Mouse (Mus musculus) kidney, postnatal 4 days (tissue): ENCODE results near the gene Gnat1.

Source experiments
- DNase-seq, 2 experiments: peaks; one replicate each; pipeline ENCODE4 v3.0.0; 2021; ENCODE audit warnings: mixed read lengths in 2 of 2

Gnat1 gene

DNA sequence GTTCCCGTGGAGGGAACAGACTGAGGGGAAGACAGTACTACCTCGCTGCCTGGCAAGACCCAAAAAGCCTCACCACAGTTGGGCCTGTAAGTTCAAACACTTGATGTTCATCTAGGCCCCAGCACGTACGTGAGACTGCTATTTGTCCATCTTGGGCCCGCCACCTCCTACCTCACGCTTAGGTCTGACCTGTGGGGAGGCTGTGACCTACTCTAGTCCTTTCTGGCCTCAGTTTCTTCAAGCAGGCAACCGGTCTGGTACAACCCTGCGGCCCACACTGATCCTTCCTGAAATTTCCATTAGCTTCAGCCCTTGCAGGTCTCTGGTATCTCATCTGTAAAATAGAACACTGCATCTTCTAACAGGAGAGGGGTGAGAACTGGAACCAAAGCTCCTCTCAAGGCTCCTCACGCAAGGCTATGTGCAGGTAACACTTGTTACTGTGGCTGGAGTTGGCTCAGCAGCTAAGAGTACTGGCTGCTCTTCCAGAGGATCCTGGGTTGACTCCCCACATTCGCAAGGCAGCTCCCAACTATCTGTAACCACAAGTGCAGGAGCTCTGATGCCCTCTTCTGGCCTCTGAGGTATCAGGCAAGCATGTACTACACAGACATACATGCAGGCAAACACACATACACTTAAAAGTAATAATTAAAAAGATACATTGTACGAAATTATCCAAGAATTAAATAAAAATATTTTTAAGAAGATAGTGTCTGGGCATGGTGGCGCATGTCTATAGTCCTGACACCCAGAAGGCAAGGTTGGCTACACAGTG is 54.0 kb downstream of the Gnat1 start:
- peak in 1 of 2 experiments; percentile 47 for DNase-seq

DNA sequence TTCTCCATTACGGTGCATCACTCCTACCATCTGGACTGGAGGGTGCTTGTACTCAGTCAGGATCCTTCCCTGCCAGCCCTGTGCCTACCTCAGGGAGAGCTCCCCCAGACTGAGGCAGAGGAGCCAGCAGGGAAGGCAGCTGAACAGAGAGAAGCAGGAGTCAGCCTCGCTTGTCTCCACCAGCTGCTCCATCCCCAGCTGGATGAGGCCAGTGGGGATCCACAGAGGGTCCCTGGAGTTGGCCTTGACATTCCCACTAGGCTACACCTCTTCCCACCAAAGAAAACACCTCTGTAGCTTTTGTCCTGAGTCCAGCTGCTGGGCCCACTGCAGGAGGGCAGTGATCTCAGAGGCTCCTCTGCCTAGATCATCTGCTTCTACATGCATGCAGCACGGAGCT is 54.6 kb downstream of the Gnat1 start:
- DNase-seq: no peak

DNA sequence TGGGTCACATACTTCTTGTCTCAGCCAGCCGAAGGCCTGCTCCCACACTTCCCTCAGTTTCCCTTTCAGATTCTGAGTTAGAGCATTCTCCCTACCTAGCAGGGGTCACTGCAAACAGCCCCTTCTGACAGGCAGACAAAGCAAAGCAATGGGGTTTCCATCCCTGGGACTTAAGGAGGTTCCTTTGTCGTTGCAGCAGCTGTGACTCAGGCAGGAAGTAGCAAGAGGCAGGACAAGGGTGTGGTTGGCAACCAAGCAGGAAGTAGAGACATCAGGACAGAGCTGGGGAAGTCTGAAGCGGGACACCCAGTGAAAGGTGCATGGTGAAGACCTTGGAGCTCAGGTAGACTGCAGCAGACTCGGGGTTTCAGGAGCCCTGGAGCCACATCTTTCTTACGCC is 55.0 kb downstream of the Gnat1 start:
- DNase-seq: peak; percentile 21 to 34
